Mouse (Mus musculus): ENCODE results near the gene Prpf40b. TPM values are rescaled to one million over a fixed set of nuclear protein-coding genes. Genes with fewer than 3 reads are reported as not detected.
"Not testable (repeated sequence)": the region's sequence is repeated elsewhere in the genome, so short reads cannot be mapped to it uniquely, and the experiment has no call there.

Gene Prpf40b
- polyA plus RNA-seq (2012; rRNA removed): 29.3 and 37.0 TPM in 2 replicates

DNA sequence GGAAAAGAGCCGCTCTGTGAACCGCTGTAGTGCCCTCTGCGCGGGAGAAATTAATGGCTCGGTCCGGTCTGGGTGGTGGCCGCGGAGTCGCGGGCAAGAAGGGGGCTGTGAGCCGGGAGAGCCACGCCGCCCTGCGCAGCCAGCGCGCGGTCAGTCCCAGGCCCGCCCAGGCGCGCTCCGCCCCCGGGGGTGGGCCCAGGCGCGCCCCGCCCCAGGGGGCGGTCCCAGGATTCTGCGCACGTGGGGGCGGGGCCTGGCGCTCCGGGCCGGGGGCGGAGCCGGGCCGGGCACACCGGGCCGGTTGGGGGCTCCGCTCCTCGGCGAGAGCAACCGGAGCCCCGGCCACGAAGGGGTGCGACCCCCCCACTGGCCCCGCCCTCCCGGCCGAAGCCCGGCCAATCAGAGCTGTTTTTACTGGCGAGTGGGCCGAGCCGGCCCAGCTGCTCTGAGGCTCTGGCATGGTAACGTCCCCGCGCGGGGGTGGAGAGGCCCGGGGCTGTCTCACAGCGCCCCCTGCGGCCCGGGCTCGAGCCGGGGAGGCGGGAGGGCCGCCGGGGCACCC is at the start of gene Prpf40b:
Prpf40b (plus strand) TSS at position 275 of the 562 bp plus-strand sequence.
- TF ChIP-seq POLR2A (IDR thresholded peaks at IDR 0.05; ENCODE audit: control insufficient read depth, extremely low read depth, insufficient read depth, low read length, poor library complexity) (peak; percentile 48; the same call in 1 of the 2 replicates), CTCF (IDR thresholded peaks at IDR 0.05; ENCODE audit: borderline replicate concordance, control insufficient read depth, extremely low read depth, insufficient read depth, low read length, poor library complexity) (peak; percentile 75; the same call in 1 of the 2 replicates)
- 1% methylated on average over 62 of the region's 64 CpGs for WGBS
- peak; percentile 86 for DNase-seq
- Histone ChIP-seq H3K4me1 (replicated peaks; ENCODE audit: control insufficient read depth, insufficient read depth, low read length) (peaks cover 3% of the 10 kb centered on the region; the same call in 1 of the 2 replicates), H3K27me3 (ENCODE audit: control insufficient read depth, insufficient read depth, low read length) (no peaks in the 10 kb centered on the region), H3K36me3 (ENCODE audit: control insufficient read depth, insufficient read depth, low read length) (no peaks in the 10 kb centered on the region), H3K27ac (ENCODE audit: control insufficient read depth, insufficient read depth, low read length) (no peak within 1 kb of the TSS), H3K4me3 (ENCODE audit: control insufficient read depth, insufficient read depth, low read length) (peak within 1 kb of the TSS; percentile 52)

DNA sequence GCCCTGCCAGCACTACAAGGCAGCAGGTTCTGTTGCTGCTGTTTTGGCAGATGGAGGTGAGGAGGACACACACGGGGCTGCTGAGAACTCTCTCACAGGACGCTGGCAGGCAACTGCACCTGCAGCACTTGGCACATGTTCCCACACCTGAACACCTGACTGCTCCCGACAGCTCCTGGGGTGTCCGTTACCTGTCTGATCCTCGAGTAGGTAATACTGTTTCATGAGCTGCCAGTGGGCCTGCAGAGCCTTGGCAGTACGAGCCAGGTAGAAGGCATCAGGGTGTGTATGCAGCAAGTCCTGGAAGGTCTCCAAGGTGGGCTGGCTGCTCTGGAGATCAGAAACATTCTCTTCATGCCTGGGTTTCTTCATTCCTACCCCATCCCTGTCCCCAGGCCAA is 48.2 kb upstream of the Prpf40b start:
- peaks cover 39% of the 10 kb centered on the region for H3K36me3 ChIP-seq (ENCODE audit: control insufficient read depth, insufficient read depth, low read length)
- H3K4me1 ChIP-seq (replicated peaks; ENCODE audit: control insufficient read depth, insufficient read depth, low read length); H3K27me3 ChIP-seq (ENCODE audit: control insufficient read depth, insufficient read depth, low read length); DNase-seq; H3K27ac ChIP-seq (ENCODE audit: control insufficient read depth, insufficient read depth, low read length); H3K4me3 ChIP-seq (ENCODE audit: control insufficient read depth, insufficient read depth, low read length): not testable (repeated sequence)
- 91% methylated on average over 6 of the region's 6 CpGs for WGBS

GRCm38 (mm10) chr15:99248972-99249371 is 45.9 kb upstream of the Prpf40b start:
- H3K27me3 ChIP-seq (ENCODE audit: control insufficient read depth, insufficient read depth, low read length): no peaks in the 10 kb centered on the region
- H3K27ac ChIP-seq (ENCODE audit: control insufficient read depth, insufficient read depth, low read length): no peak overlapping the region
- H3K4me3 ChIP-seq (ENCODE audit: control insufficient read depth, insufficient read depth, low read length): no peak overlapping the region
- peaks cover 14% of the 10 kb centered on the region for H3K4me1 ChIP-seq (replicated peaks; ENCODE audit: control insufficient read depth, insufficient read depth, low read length)
- no peak for DNase-seq
- TF ChIP-seq CTCF (IDR thresholded peaks at IDR 0.05; ENCODE audit: borderline replicate concordance, control insufficient read depth, extremely low read depth, insufficient read depth, low read length, poor library complexity): no peak
- no peak for TF ChIP-seq POLR2A (IDR thresholded peaks at IDR 0.05; ENCODE audit: control insufficient read depth, extremely low read depth, insufficient read depth, low read length, poor library complexity)
- 98% methylated on average over 9 of the region's 9 CpGs for WGBS
- H3K36me3 ChIP-seq (ENCODE audit: control insufficient read depth, insufficient read depth, low read length): peaks cover 24% of the 10 kb centered on the region

DNA sequence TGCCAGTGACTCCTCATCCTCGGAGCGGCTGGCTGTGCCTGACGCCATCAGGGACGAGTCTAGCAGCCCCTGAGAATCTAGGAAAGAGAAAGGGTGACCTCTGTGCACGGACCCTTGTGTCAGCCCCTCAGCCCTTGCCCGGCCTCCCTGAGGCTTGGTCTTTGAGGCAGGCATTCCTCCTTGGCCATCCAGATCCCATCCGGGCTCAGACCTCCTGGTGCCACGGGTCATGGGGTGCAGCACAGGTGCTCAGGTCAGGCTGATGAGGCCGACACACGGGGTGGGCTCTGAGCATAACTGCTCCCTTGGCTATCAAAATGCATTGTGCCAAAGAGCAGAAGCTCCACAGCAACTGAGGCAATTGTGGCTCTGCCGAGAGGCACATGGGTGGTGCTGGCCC is 44.9 kb upstream of the Prpf40b start:
- no peak for DNase-seq
- Histone ChIP-seq H3K27me3 (ENCODE audit: control insufficient read depth, insufficient read depth, low read length) (no peaks in the 10 kb centered on the region), H3K36me3 (ENCODE audit: control insufficient read depth, insufficient read depth, low read length) (peaks cover 24% of the 10 kb centered on the region), H3K4me1 (replicated peaks; ENCODE audit: control insufficient read depth, insufficient read depth, low read length) (peaks cover 14% of the 10 kb centered on the region), H3K27ac (ENCODE audit: control insufficient read depth, insufficient read depth, low read length) (no peak overlapping the region), H3K4me3 (ENCODE audit: control insufficient read depth, insufficient read depth, low read length) (no peak overlapping the region)
- TF ChIP-seq CTCF (IDR thresholded peaks at IDR 0.05; ENCODE audit: borderline replicate concordance, control insufficient read depth, extremely low read depth, insufficient read depth, low read length, poor library complexity) (no peak), POLR2A (IDR thresholded peaks at IDR 0.05; ENCODE audit: control insufficient read depth, extremely low read depth, insufficient read depth, low read length, poor library complexity) (no peak)
- 96% methylated on average over 11 of the region's 11 CpGs for whole genome bisulfite sequencing

- H3K27me3 ChIP-seq (ENCODE audit: control insufficient read depth, insufficient read depth, low read length); H3K27ac ChIP-seq (ENCODE audit: control insufficient read depth, insufficient read depth, low read length); DNase-seq: not testable (repeated sequence)
- peaks cover 20% of the 10 kb centered on the region for H3K36me3 ChIP-seq (ENCODE audit: control insufficient read depth, insufficient read depth, low read length)
- WGBS: 2% methylated on average over 15 of the region's 15 CpGs
- H3K4me3 ChIP-seq (ENCODE audit: control insufficient read depth, insufficient read depth, low read length): peak overlapping the region; percentile 64
- H3K4me1 ChIP-seq (replicated peaks; ENCODE audit: control insufficient read depth, insufficient read depth, low read length): peaks cover 14% of the 10 kb centered on the region
These were observed 43.8 kb upstream of the Prpf40b start for GRCm38 (mm10) chr15:99251111-99251510.

DNA sequence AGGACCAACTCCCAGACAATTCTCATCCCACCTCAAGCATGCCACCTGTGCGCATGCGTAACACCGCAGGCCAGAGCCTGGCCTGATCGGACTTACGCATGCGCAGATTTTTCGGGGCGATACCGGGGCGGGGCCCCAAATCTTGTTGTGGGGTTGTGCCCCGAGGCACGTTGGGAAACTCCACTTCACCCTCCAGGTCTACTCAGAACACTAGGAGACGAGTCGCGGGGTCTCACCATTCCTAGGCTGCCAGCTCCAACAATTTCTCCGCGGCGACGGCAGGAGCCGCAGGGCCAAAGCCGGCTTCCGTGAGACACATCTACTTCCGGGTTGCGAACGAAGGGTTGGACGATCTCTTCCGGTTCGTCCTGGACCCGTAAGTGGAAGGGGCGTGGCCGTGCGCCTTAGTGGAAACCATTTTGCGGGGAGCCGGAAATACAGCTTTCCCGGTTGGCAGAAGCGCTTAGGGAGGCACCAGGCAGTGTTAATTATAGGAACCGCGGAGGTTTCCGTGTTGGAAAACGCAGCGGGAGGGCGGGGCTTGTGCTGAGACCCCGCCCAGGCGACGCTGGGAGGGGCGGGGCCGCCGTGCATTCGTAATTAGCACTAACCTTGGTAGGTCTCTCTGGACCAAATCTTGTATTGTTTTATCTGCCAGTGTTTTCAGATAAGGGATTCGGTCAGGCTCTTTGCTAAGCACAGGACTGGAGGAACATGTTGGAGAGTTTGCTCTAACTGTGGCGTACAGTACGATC is 43.1 kb upstream of the Prpf40b start, which contains the start of gene Mcrs1:
Mcrs1 (minus strand) TSS at position 336 of the 755 bp plus-strand sequence.
- TF ChIP-seq CTCF (IDR thresholded peaks at IDR 0.05; ENCODE audit: borderline replicate concordance, control insufficient read depth, extremely low read depth, insufficient read depth, low read length, poor library complexity) (0 out of 2 replicates have a peak, but pooled peaks have one; percentile 49), POLR2A (IDR thresholded peaks at IDR 0.05; ENCODE audit: control insufficient read depth, extremely low read depth, insufficient read depth, low read length, poor library complexity) (peak; percentile 75; the same call in 1 of the 2 replicates)
- Histone ChIP-seq H3K27ac (ENCODE audit: control insufficient read depth, insufficient read depth, low read length) (peak within 1 kb of the TSS; percentile 83), H3K4me1 (replicated peaks; ENCODE audit: control insufficient read depth, insufficient read depth, low read length) (peaks cover 14% of the 10 kb centered on the region), H3K36me3 (ENCODE audit: control insufficient read depth, insufficient read depth, low read length) (peaks cover 13% of the 10 kb centered on the region), H3K27me3 (ENCODE audit: control insufficient read depth, insufficient read depth, low read length) (no peaks in the 10 kb centered on the region), H3K4me3 (ENCODE audit: control insufficient read depth, insufficient read depth, low read length) (peak within 1 kb of the TSS; percentile 64)
- under 1% methylated on average over 52 of the region's 52 CpGs for WGBS
- DNase-seq: peak; percentile 95

Measured in thymus, adult 2 months (tissue).